Mouse (Mus musculus) cerebellum, adult 8-10 months (tissue): ENCODE data around the gene Ccdc142.

ENCODE experiments used
- DNase-seq: peaks from one replicate; pipeline ENCODE4 v3.0.0; 2022

Ccdc142 gene

DNA sequence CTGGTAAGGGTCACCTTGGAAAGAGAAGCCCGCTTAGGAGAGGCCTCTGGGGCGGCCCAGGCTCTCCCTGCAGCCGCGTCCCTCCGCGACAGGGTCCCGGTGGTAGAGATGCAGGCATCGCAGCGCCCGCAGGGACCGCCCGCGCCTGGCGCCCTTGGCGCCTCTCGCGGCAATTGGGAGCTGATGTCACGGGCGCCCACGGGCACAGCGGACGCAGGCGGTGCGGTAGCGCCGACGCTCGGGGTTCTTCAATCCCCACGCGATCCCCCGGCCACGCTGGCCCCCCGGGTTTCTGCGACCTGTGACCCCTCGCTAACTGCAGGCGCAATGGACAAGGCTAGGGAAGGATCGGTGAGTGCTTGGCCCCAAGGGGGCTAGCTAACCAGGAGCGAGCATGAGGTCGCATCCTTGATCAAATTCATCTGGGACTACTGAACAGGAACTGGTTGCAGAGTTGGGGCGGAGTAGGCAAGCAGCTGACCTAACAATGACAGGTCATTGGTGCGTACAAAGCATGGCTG, 40.9 kb downstream of the Ccdc142 start:
- DNase-seq: no peak

DNA sequence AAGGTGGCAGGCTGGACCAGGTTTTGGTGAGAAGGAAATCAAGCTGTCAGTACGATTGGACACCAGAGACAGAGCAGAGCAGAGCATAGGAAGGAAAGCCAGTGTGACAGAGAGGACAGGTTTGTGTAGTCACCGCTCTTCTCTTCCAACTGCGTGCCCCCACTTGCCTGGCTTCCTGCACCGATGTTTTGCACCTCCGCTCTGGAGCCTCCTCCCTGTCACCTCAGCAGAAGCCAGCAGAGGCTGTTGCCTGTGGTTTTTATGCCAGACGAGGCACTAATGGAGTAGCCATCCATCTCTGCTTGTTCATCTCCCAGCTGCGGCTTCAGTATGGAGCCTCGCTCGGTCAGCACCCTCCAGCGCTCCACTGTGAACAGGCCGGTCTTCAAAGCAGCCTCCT, 41.5 kb downstream of the Ccdc142 start:
- no peak for DNase-seq

DNA sequence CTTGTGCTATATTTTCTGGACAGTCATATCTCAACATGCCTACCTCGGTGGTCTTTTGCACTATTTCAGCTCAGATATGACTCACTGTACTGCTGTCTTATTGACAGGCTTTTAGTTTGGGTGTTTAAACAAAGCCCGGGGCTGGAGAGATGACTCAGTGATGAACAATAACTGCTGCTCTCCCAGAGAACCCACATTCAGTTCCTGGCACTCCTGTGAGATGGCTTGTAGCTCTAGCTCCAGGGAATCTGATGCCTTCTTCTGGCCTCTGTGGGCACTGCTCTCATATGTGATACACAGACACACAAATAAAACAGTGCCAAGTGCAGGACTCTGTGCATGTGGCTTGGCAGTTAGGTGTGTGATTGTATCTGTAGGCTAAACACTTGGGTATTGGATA, 43.8 kb downstream of the Ccdc142 start:
- DNase-seq: no peak

DNA sequence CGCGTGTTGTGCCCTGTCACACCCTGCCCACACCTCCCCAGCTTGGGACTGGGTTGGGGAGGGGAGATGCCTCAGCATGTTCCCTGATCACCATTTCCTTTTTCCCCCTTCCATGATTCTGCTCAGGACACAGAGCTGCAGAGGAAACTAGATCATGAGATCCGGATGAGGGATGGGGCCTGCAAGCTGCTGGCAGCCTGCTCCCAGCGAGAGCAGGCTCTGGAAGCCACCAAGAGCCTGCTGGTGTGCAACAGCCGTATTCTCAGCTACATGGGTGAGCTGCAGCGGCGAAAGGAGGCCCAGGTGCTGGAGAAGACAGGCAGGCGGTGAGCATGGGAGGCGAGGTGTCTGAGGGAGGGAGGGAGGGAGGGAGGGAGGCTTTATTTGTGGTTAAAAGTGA, 44.4 kb downstream of the Ccdc142 start:
- DNase-seq: no peak

DNA sequence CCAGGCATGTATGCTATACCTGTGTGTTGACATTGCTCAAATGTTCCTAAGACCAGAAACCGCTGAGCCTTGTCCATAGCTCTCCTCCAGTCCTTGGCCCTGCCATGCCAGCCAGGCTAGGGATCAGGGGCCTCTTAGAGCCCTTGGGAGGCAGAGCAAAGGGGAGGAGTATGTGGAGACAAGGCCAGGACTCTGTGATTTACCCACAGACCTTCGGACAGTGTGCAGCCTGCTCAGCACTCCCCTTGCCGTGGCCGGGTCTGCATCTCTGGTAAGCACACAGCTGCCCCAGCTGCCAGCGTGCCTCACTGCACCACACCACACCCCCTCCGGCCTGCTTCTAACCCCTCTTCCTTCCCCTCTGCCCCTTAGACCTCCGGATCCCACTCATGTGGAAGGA, 45.9 kb downstream of the Ccdc142 start:
- DNase-seq: no peak

DNA sequence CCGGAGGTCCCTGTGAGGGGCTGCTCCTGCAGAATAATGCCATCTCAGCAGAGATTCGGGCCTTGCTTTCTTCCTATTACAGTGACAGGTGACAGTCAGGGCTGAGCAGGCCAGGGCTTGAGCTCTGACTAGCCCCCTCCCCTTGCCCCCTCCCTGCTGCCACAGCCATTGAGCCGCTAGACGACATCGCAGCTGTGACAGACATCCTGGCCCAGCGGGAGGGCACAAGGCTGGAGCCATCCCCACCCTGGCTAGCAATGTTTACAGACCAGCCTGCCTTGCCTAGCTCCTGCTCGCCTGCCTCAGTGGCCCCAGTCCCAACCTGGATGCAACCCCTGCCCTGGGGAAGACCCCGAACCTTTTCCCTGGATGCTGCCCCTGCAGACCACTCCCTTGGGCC, 50.3 kb downstream of the Ccdc142 start:
- no peak for DNase-seq

DNA sequence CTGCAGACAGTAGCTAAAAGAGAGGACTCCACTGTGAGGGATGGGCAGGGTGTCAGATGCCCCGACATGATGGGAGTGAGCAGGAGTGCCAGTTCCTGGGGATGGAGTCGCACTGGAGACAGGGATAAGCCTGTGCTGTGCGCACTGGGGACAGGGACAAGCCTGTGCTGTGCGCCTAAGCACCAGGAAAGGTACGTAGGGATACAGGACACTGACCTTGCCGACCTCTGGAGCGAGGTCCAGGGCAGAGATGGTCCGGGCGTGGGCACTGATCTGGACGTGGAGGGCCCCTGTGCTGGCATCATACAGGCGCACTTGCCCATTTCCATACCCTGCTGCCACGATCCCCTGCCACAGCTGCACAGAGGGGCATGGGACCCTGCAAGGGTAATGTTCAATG, 51.6 kb downstream of the Ccdc142 start:
- DNase-seq: no peak

DNA sequence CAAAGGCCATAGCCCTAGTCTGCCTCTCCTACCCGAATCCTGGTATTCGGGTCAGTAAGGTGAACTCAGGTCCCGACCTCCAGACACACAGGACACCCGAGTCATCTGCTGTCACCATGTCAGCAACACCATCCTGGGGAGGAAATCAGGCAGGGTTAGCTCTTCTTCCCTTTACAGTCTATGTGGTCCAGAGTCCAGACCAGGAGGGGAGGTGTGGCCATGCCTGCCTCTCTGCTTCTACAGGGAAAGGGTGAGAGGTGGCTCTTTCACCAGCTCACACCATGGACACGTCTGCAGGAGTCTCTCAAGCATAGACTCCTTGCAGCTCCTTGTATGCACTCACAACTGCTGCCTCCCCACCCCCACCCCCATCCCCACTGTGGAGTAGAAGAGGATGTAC, 52.1 kb downstream of the Ccdc142 start:
- no peak for DNase-seq

DNA sequence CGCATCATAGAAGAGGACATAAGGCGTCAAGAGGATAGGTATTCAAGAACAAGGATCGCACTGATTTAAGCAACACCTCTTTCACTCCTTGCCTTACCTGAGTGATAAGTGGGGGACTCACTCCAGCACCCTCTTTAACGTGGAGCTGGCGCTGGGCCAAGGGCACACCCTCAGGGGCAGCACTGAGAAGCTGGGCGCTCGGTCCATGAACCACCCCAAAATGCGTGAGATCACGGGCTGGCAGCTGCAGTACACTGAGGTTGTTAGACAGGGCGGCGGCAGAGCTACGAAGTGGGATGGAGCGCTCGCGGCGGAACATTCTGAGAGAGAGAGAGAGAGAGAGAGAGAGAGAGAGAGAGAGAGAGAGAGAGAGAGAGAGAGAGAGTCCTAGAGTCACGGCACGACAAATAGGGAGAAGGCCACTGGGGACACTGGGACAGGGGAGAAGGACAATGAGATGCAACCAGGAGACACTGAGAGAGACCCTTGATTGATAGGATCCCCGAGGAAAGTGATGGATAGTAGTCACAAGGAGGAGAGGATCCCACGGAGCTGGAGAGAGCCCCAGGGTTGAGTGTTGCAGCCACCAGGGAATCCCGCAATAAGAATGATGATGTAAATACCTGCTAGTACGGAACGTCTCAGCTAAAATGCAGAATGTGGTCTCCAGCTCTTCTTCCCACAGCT, 54.3 kb downstream of the Ccdc142 start:
- DNase-seq: no peak

DNA sequence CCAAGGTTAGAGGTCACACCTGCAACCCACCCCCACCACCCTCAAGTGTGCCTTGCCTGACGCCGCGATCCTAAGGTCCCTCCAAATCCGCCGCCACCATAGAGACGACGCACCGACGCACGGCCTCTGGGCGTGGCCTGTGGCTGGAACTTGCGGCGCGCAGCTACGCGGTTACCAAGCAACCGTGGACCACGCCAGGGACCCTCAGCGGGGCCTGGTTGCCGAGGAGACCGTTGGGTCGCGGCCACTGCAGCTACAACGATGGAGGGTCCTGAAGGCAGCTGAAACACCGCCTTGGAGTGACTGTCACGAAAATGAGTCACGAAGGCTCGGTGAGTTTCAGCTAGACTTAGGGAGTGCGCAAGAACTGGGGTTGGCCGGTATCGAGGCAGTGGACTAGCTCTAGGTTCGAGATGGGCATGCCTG, 54.9 kb downstream of the Ccdc142 start, which contains the start of the genes Wdr54 and 1700003E16Rik:
TSS of gene Wdr54 (minus strand) at position 139 of the 426 bp plus-strand sequence.
TSS of gene 1700003E16Rik (plus strand) at position 146 of the 426 bp plus-strand sequence.
- peak; percentile 67 for DNase-seq
